Mouse (Mus musculus) bone marrow, adult 2 months (tissue): Measurements from ENCODE around the gene Mycbpap. TPM values are rescaled to one million over a fixed set of nuclear protein-coding genes. Genes with fewer than 3 reads are reported as not detected.

Experiments
- H3K27ac ChIP-seq: fragments of 200-500 bp; 2 replicates; pipeline ENCODE4 v1.5.1; 2012; ENCODE audit warnings: low read depth, mild to moderate bottlenecking, control low read depth, inconsistent platforms, low read length; ENCODE audit not compliant: control insufficient read depth, poor library complexity, insufficient read depth
- H3K4me1 ChIP-seq: fragments of 200-500 bp; 2 replicates; pipeline ENCODE4 v1.6.1; 2011; ENCODE audit warnings: low read length; ENCODE audit not compliant: control insufficient read depth, insufficient read depth
- H3K4me3 ChIP-seq: fragments of 200-500 bp; replicated peaks from 2 replicates; pipeline ENCODE3; 2011; ENCODE audit warnings: mild to moderate bottlenecking, low read depth, low read length, control low read depth; ENCODE audit not compliant: control insufficient read depth
- CTCF ChIP-seq: fragments of 200-500 bp; IDR thresholded peaks from 2 replicates; pipeline ENCODE4 v1.5.1; 2011; ENCODE audit warnings: low read length, control low read depth; ENCODE audit not compliant: control insufficient read depth, insufficient read depth
- POLR2A ChIP-seq: fragments of 200-500 bp; IDR thresholded peaks from 2 replicates; pipeline ENCODE4 v1.6.1; 2011; ENCODE audit warnings: low read depth, mild to moderate bottlenecking, control low read depth, low read length, borderline replicate concordance; ENCODE audit not compliant: control insufficient read depth
- WGBS: fragments of 180-500 bp; shearing (Covaris S2); methylation state at CpG from one replicate; pipeline ENCODE4 v1.1.7; 2018; 5-methylcytosine and 5-hydroxymethylcytosine counted together
- polyA plus RNA-seq: library from polyadenylated mRNA; stranded (reverse); fragments of >200 nt; gene quantifications from 2 replicates; pipeline ENCODE4 v1.2.4, GENCODE M21; 2011; ENCODE audit warnings: low replicate concordance; ENCODE audit not compliant: missing spikeins, insufficient read depth, insufficient read length

Gene Mycbpap
- polyA plus RNA-seq, 1 experiment: not detected

- TF ChIP-seq CTCF (no peak), POLR2A (no peak)
- Histone ChIP-seq H3K4me3 (no peak overlapping the region), H3K4me1 (no peaks in the 10 kb centered on the region), H3K27ac (no peak overlapping the region)
- WGBS: 22% methylated on average over 7 of the region's 7 CpGs
These were observed 29.8 kb downstream of the Mycbpap start for GRCm38 (mm10) chr11:94491749-94492099.

- TF ChIP-seq CTCF: no peak
- TF ChIP-seq POLR2A: no peak
- Histone ChIP-seq H3K4me1 (no peaks in the 10 kb centered on the region), H3K27ac (no peak overlapping the region), H3K4me3 (no peak overlapping the region)
- 1% methylated on average over 55 of the region's 55 CpGs for WGBS
These were observed 30.4 kb downstream of the Mycbpap start for GRCm38 (mm10) chr11:94491035-94491748.

- TF ChIP-seq POLR2A (no peak), CTCF (no peak)
- Histone ChIP-seq H3K4me3 (no peak overlapping the region), H3K4me1 (no peaks in the 10 kb centered on the region), H3K27ac (no peak overlapping the region)
- WGBS: 45% methylated on average over 4 of the region's 4 CpGs
These were observed 31.8 kb downstream of the Mycbpap start for GRCm38 (mm10) chr11:94489745-94490144.

GRCm38 (mm10) chr11:94488767-94489533, 32.6 kb downstream of the Mycbpap start:
- TF ChIP-seq CTCF (no peak), POLR2A (no peak)
- H3K27ac ChIP-seq: no peak overlapping the region
- no peak overlapping the region for H3K4me3 ChIP-seq
- no peaks in the 10 kb centered on the region for H3K4me1 ChIP-seq
- 78% methylated on average over 11 of the region's 11 CpGs for WGBS

GRCm38 (mm10) chr11:94486001-94486400, 35.5 kb downstream of the Mycbpap start, which contains the start of gene Spata20:
Gene Spata20, minus strand, starts transcription at chr11:94486179.
- WGBS: 3% methylated on average over 24 of the region's 24 CpGs
- H3K4me1 ChIP-seq: no peaks in the 10 kb centered on the region
- no peak within 1 kb of the TSS for H3K4me3 ChIP-seq
- TF ChIP-seq POLR2A (no peak), CTCF (peak; percentile 71)
- H3K27ac ChIP-seq: no peak within 1 kb of the TSS

- Histone ChIP-seq H3K4me1 (no peaks in the 10 kb centered on the region), H3K27ac (no peak overlapping the region), H3K4me3 (no peak overlapping the region)
- TF ChIP-seq POLR2A (no peak), CTCF (no peak)
- WGBS: 59% methylated on average over 5 of the region's 5 CpGs
These were observed 36.3 kb downstream of the Mycbpap start for GRCm38 (mm10) chr11:94485223-94485622.

- H3K27ac ChIP-seq: no peak overlapping the region
- H3K4me3 ChIP-seq: no peak overlapping the region
- TF ChIP-seq CTCF (no peak), POLR2A (no peak)
- WGBS: 75% methylated on average over 9 of the region's 9 CpGs
- no peaks in the 10 kb centered on the region for H3K4me1 ChIP-seq
These were observed 36.9 kb downstream of the Mycbpap start for GRCm38 (mm10) chr11:94484636-94485035.

GRCm38 (mm10) chr11:94483921-94484320, 37.6 kb downstream of the Mycbpap start:
- H3K4me1 ChIP-seq: no peaks in the 10 kb centered on the region
- no peak overlapping the region for H3K4me3 ChIP-seq
- H3K27ac ChIP-seq: no peak overlapping the region
- TF ChIP-seq POLR2A: no peak
- no peak for TF ChIP-seq CTCF
- WGBS: 73% methylated on average over 14 of the region's 14 CpGs
